Mouse (Mus musculus) CH12.LX (cell line): Measurements from ENCODE around the gene Gorasp1.

ENCODE experiments used
- CTCF ChIP-seq, 2 experiments: IDR thresholded peaks in 1 of 2; conservative IDR thresholded peaks in 1 of 2; 2 replicates each; pipeline ENCODE4 v1.5.1; 2011 to 2012; ENCODE audit warnings: low read depth in 2 of 2, low read length in 2 of 2, improper control_type of control experiment in 1 of 2, inconsistent platforms in 1 of 2, mild to moderate bottlenecking in 1 of 2, moderate library complexity in 1 of 2
- ETS1 ChIP-seq: conservative IDR thresholded peaks from 2 replicates; pipeline ENCODE4 v1.6.1; 2012; ENCODE audit warnings: low read depth, mild to moderate bottlenecking, inconsistent platforms, low read length, improper control_type of control experiment, moderate library complexity
- GABPA ChIP-seq: IDR thresholded peaks from 2 replicates; pipeline ENCODE4 v1.6.1; 2012; ENCODE audit warnings: low read depth, low read length, improper control_type of control experiment, inconsistent platforms; ENCODE audit not compliant: insufficient replicate concordance
- JUN ChIP-seq: IDR thresholded peaks from 2 replicates; pipeline ENCODE4 v1.6.1; 2011; ENCODE audit warnings: low read depth, mild to moderate bottlenecking, low read length, improper control_type of control experiment, moderate library complexity; ENCODE audit not compliant: insufficient read depth
- MAFK ChIP-seq: IDR thresholded peaks from 2 replicates; pipeline ENCODE4 v1.6.1; 2011; ENCODE audit warnings: low read length, improper control_type of control experiment; ENCODE audit not compliant: insufficient replicate concordance
- MYC ChIP-seq: IDR thresholded peaks from 2 replicates; pipeline ENCODE4 v1.6.1; 2011; ENCODE audit warnings: low read depth, mild to moderate bottlenecking, improper control_type of control experiment, low read length
- POLR2A ChIP-seq: IDR thresholded peaks from 2 replicates; pipeline ENCODE4 v1.6.1; 2011; ENCODE audit warnings: low read depth, mild to moderate bottlenecking, improper control_type of control experiment, low read length
- POLR2AphosphoS2 ChIP-seq: IDR thresholded peaks from 2 replicates; pipeline ENCODE4 v1.6.1; 2011; ENCODE audit warnings: low read depth, low read length, improper control_type of control experiment
- ZNF384 ChIP-seq: IDR thresholded peaks from 2 replicates; pipeline ENCODE4 v1.6.1; 2012; ENCODE audit warnings: low read depth, low read length, improper control_type of control experiment, inconsistent platforms

DNA sequence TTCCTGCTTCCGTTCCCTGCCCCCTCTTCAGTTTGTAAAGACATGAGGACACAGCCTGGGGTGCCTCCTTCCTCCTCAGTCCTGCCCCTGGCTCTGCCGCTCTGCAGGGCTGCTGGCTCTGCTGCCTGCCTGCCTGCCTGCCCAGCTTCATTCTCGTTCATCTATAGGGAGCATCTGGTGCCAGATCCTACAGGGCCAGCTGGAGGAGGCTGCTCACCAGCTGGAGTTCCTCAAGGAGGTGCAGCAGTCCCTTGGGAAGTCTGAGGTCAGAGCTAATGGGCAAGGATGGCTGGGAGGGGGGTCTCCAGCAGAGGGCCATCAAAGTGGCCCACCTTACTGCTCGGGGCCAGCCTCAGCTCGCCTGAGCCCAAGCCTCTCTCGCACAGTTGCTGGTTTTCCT lies 13.1 kb upstream of the Gorasp1 start:
- TF ChIP-seq MYC (no peak), POLR2A (no peak), CTCF (conservative IDR thresholded peaks at IDR 0.05 in 1 of 2, IDR thresholded peaks at IDR 0.05 in 1 of 2; ENCODE audit: low read depth in 2 of 2, low read length in 2 of 2) (no peak), GABPA (no peak), MAFK (no peak), ZNF384 (no peak), ETS1 (no peak), JUN (no peak), POLR2AphosphoS2 (no peak)
